Mouse (Mus musculus) limb, embryonic 14.5 days (tissue): ENCODE results near the gene Icam5. TPM values are rescaled to one million over a fixed set of nuclear protein-coding genes. Genes with fewer than 3 reads are reported as not detected.

Experiments
- ATAC-seq: fragments of 200-750 bp; cut with Nextera tagmentation; 2 replicates; pipeline ENCODE4 v1.8.0; 2017; ENCODE audit warnings: low read depth, moderate number of reproducible peaks, moderate TSS enrichment; ENCODE audit not compliant: low FRiP score
- DNase-seq: peaks from one replicate; pipeline ENCODE4 v3.0.0-alpha.2; 2015; ENCODE audit warnings: low spot score
- H3K27ac ChIP-seq: fragments of 300-500 bp; sonication (generic); replicated peaks from 2 replicates; pipeline ENCODE4 v1.5.1; 2014; ENCODE audit warnings: low read depth, mild to moderate bottlenecking, low read length, moderate library complexity, mixed read lengths
- H3K27me3 ChIP-seq: fragments of 300-500 bp; sonication (generic); 2 replicates; pipeline ENCODE4 v1.6.1; 2014; ENCODE audit warnings: low read length, mixed read lengths; ENCODE audit not compliant: control insufficient read depth, insufficient read depth
- H3K36me3 ChIP-seq: fragments of 300-500 bp; sonication (generic); 2 replicates; pipeline ENCODE4 v1.6.1; 2014; ENCODE audit warnings: mild to moderate bottlenecking, low read length, moderate library complexity, mixed read lengths; ENCODE audit not compliant: control insufficient read depth, insufficient read depth
- H3K4me1 ChIP-seq: fragments of 300-500 bp; sonication (generic); 2 replicates; pipeline ENCODE4 v1.6.1; 2014; ENCODE audit warnings: antibody characterized with exemption, low read length, mixed read lengths; ENCODE audit not compliant: control insufficient read depth, insufficient read depth
- H3K4me2 ChIP-seq: fragments of 300-500 bp; sonication (generic); replicated peaks from 2 replicates; pipeline ENCODE4 v1.6.1; 2014; ENCODE audit warnings: low read depth, mild to moderate bottlenecking, low read length, moderate library complexity; ENCODE audit not compliant: severe bottlenecking
- H3K4me3 ChIP-seq: fragments of 300-500 bp; sonication (generic); replicated peaks from 2 replicates; pipeline ENCODE4 v1.5.1; 2014; ENCODE audit warnings: low read length
- H3K9ac ChIP-seq: fragments of 300-500 bp; sonication (generic); 2 replicates; pipeline ENCODE4 v1.6.1; 2014; ENCODE audit warnings: mild to moderate bottlenecking, low read depth, low read length, moderate library complexity; ENCODE audit not compliant: severe bottlenecking
- H3K9me3 ChIP-seq: fragments of 300-500 bp; sonication (generic); 2 replicates; pipeline ENCODE4 v1.6.1; 2016; ENCODE audit warnings: low read length; ENCODE audit not compliant: control insufficient read depth
- POLR2A ChIP-seq: fragments of 200-500 bp; IDR thresholded peaks from 2 replicates; pipeline ENCODE4 v1.8.0; 2012; ENCODE audit warnings: inconsistent platforms, mild to moderate bottlenecking, moderate library complexity, borderline replicate concordance; ENCODE audit not compliant: insufficient read depth, insufficient read length; ENCODE audit errors: extremely low read depth
- WGBS: fragments of 180-500 bp; shearing (Covaris S2); extraction: QIAGEN DNeasy Blood & Tissue Kit; methylation state at CpG from one replicate; pipeline ENCODE4 v1.1.7; 2014; 5-methylcytosine and 5-hydroxymethylcytosine counted together
- polyA plus RNA-seq, 2 experiments: library from polyadenylated mRNA; depleted of rRNA in 1 of 2; stranded (reverse) in 1 of 2; unstranded in 1 of 2; fragments of >200 nt; fragmentation: Nextera tagmentation in 1 of 2; extraction: Ambion mirVana in 1 of 2; gene quantifications; 2 replicates each; pipeline versions ENCODE4 v1.2.1 to v1.2.3; 2012 to 2014

The Icam5 gene
- polyA plus RNA-seq, 2 experiments, result 0.11 to 0.34 TPM

DNA sequence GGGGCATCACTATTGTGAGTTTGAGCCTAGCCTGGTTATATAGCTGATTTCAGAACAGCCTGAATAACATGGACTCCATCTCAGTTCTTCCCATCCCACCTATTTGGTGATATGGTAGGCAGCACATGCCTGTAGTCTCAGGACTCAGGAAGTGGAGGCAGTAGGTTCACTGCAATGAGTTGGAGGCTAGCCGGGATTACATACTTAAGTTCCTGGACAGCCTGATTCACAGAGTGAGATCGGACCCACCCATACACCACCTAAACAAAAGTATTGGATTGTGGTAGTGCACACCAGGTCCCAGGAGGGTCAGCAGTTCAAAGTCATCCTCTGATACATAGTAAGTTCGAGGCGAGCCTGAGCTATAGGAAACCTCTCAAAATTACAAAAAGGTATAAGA is 40.8 kb downstream of the Icam5 start:
- H3K27ac ChIP-seq, result no peak overlapping the region; the same call in 1 of the 2 replicates
- WGBS, result 20% methylated on average over 4 of the region's 4 CpGs
- H3K4me1 ChIP-seq, result 0 out of 2 replicates have a peak, but pooled peaks cover 6% of the 10 kb centered on the region
- ATAC-seq, result peak; percentile 1; the same call in 1 of the 2 replicates
- H3K4me3 ChIP-seq, result peak overlapping the region; percentile 89
- peak overlapping the region; percentile 84 for H3K4me2 ChIP-seq
- no peaks in the 10 kb centered on the region for H3K9me3 ChIP-seq
- peaks cover 52% of the 10 kb centered on the region for H3K36me3 ChIP-seq
- H3K9ac ChIP-seq, result peak overlapping the region; percentile 87
- peak; percentile 7 for DNase-seq
- H3K27me3 ChIP-seq, result no peaks in the 10 kb centered on the region
- TF ChIP-seq POLR2A, result no peak

DNA sequence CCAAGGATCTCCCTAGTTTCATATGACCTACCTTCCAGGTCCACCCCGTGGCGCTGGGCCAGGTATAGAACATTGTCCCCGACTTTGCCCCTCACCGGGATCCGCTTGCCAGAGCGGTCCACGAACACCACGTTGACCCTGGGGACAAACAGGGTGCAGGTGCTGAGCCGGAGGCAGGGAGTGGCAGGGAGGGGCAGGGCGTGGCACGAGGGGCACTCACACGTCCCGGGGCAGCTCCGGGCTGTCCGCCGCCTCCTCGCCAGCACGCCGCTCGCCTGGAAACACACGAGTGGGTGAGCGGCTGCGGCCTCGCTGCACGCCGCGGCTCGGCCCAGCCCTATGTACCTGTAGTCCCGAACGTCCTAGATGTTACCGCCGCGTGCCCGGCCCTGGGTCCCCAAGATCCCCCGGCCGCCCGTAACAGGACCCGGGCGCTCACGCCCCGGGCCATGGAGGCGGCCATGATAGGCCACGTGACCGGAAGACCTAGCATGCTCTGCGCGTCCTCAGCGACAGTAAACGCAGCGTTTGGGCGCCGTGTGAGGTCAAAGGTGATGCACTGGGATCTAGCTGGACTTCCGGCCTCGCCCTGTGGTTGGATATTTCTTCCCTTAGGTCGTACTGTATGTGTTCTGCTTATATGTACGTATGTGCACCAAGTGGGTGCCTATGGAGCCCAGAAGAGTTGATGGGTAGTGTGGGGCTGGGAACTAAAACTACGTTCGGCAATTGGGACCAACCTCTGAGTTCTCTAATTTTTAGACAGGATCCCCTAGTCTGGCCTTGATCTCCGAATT is 41.4 kb downstream of the Icam5 start, which contains the start of the genes Gm49373 and Fdx1l:
TSS of gene Gm49373 (minus strand) at position 53 of the 797 bp plus-strand sequence.
TSS of gene Fdx1l (minus strand) at position 571 of the 797 bp plus-strand sequence.
- Histone ChIP-seq H3K36me3 (peaks cover 54% of the 10 kb centered on the region), H3K4me2 (peak within 1 kb of the TSS; percentile 84), H3K27me3 (no peaks in the 10 kb centered on the region), H3K9ac (peak within 1 kb of the TSS; percentile 87), H3K27ac (peak within 1 kb of the TSS; percentile 6), H3K9me3 (no peaks in the 10 kb centered on the region), H3K4me1 (0 out of 2 replicates have a peak, but pooled peaks cover 6% of the 10 kb centered on the region), H3K4me3 (peak within 1 kb of the TSS; percentile 89)
- 2% methylated on average over 58 of the region's 58 CpGs for WGBS
- TF ChIP-seq POLR2A, result 0 out of 2 replicates have a peak, but pooled peaks have one; percentile 34
- peak; percentile 93 for ATAC-seq
- DNase-seq, result peak; percentile 90

DNA sequence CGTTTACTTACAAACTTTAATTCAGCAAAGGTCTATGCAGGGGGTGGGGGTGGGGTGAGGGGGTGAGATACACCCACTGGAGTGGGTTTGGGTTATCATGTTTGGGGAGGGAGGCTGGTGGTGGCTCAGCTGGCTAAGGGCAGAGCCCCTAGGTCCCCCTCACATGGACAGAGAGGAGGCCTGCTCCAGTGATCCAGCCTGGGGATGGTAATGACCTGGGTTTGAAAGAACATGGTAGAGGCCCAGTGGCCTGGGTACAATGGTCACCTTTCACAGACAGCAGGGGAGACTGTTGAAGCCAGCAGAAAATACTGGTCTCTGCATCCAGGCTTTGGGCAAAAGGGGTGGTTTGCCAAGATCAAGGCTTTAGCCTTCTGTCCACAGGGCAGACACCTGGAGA is 42.3 kb downstream of the Icam5 start:
- DNase-seq, result no peak
- Histone ChIP-seq H3K9me3 (no peaks in the 10 kb centered on the region), H3K4me3 (no peak overlapping the region; the same call in 1 of the 2 replicates), H3K4me1 (0 out of 2 replicates have a peak, but pooled peaks cover 6% of the 10 kb centered on the region), H3K27me3 (no peaks in the 10 kb centered on the region), H3K36me3 (peaks cover 64% of the 10 kb centered on the region), H3K27ac (no peak overlapping the region), H3K9ac (no peak overlapping the region), H3K4me2 (no peak overlapping the region)
- WGBS, result 84% methylated on average over 1 of the region's 1 CpGs
- ATAC-seq, result no peak
- no peak for TF ChIP-seq POLR2A

DNA sequence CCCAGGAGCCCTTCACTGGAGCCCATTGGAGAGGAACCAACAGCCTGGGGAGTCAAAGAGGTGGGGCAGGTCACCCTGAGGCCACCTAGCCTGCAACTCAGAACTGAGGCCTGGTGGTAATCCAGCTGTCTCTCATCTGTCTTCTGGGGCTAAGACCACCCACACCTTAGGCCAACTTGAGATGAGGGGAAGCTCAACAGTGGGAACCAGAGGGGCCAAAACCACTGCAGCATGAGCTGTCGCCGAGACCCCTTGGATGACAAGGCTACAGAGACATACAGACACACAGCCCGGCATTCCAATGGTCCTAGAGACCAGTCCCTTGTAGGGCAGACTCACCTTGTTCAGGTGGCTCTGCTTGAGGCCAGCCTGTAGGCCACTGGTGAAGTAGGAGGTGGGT is 43.8 kb downstream of the Icam5 start:
- 0 out of 2 replicates have a peak, but pooled peaks cover 6% of the 10 kb centered on the region for H3K4me1 ChIP-seq
- no peak overlapping the region for H3K9ac ChIP-seq
- H3K4me3 ChIP-seq, result no peak overlapping the region
- TF ChIP-seq POLR2A, result no peak
- no peak for ATAC-seq
- no peak for DNase-seq
- no peaks in the 10 kb centered on the region for H3K9me3 ChIP-seq
- no peaks in the 10 kb centered on the region for H3K27me3 ChIP-seq
- no peak overlapping the region for H3K4me2 ChIP-seq
- no peak overlapping the region for H3K27ac ChIP-seq
- peaks cover 72% of the 10 kb centered on the region for H3K36me3 ChIP-seq
- WGBS, result 88% methylated on average over 3 of the region's 3 CpGs

- no peak overlapping the region for H3K4me3 ChIP-seq
- H3K9me3 ChIP-seq, result no peaks in the 10 kb centered on the region
- DNase-seq (no peak), ATAC-seq (no peak)
- H3K27me3 ChIP-seq, result no peaks in the 10 kb centered on the region
- peaks cover 95% of the 10 kb centered on the region for H3K36me3 ChIP-seq
- H3K4me1 ChIP-seq, result no peaks in the 10 kb centered on the region
- no peak for TF ChIP-seq POLR2A
- H3K9ac ChIP-seq, result no peak overlapping the region
- 93% methylated on average over 8 of the region's 9 CpGs for WGBS
- no peak overlapping the region for H3K4me2 ChIP-seq
- H3K27ac ChIP-seq, result no peak overlapping the region
Measured at GRCm38 (mm10) chr9:21081127-21081526, 49.3 kb downstream of the Icam5 start.
